Mouse (Mus musculus): ENCODE measurements around the gene Grhl1. TPM values are rescaled to one million over a fixed set of nuclear protein-coding genes. Genes with fewer than 3 reads are reported as not detected.

Gene Grhl1
- polyA plus RNA-seq, 1 experiment: 0.33 TPM

DNA sequence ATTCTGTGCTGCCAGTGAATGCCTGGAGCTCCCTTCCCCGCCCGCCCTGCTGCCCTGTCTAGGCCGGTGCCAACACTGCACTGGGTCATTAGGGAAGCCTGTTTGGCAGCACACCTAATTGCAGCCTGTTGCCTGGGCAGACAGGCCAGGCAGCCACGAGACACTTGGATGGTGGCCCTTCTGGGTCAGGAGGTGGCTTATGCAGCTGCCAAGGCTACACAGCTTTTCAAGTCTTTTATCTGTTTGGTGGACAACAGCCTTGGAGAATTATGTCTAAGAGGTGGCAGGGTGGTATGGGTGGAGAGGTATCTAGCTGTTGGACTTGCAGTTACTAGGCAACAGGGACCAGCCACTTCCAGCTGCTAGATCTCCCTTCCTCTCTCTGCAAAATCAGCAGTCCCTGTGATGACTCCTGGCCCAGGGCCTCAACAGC is 70.3 kb downstream of the Grhl1 start:
- H3K4me1 ChIP-seq (ENCODE audit: control insufficient read depth, insufficient read depth, insufficient read length, low read length): no peaks in the 10 kb centered on the region
- TF ChIP-seq CTCF (IDR thresholded peaks at IDR 0.05; ENCODE audit: extremely low read depth, insufficient read length, insufficient replicate concordance, low read depth, low read length) (no peak), POLR2A (IDR thresholded peaks at IDR 0.05; ENCODE audit: low read depth, low read length) (no peak)
- H3K36me3 ChIP-seq (ENCODE audit: control insufficient read depth, insufficient read depth, low read length): no peaks in the 10 kb centered on the region
- 31% methylated on average over 4 of the region's 4 CpGs for WGBS
- no peak overlapping the region for H3K4me3 ChIP-seq (ENCODE audit: low read depth, low read length)
- H3K27ac ChIP-seq (ENCODE audit: insufficient read depth, low read depth, low read length): no peak overlapping the region
- H3K27me3 ChIP-seq (ENCODE audit: control insufficient read depth, insufficient read depth, low read length): no peaks in the 10 kb centered on the region

DNA sequence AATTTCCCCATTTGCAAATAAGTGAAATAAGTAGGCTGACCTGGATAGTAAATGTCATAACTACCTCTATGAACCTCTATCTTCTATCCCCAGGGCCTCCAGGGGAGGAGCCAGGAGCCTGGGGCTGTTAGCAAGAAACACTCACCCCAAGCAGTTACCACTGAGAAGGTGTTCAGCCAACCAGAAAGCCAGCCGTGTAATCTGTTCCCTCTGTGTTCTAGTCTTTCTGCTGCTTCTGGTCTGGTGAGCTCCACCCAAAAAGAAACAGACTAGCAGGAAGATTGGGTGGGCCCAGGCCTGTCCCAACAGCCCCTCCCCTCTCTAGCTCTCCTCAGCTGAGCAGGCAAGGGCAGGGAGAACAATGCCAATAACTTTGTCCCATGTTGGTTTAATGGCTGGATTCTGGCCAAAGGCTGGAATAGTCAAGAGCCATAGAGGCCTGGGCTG is 72.1 kb downstream of the Grhl1 start:
- 46% methylated on average over 1 of the region's 1 CpGs for WGBS
- H3K4me1 ChIP-seq (ENCODE audit: control insufficient read depth, insufficient read depth, insufficient read length, low read length): no peaks in the 10 kb centered on the region
- H3K4me3 ChIP-seq (ENCODE audit: low read depth, low read length): no peak overlapping the region
- H3K36me3 ChIP-seq (ENCODE audit: control insufficient read depth, insufficient read depth, low read length): no peaks in the 10 kb centered on the region
- TF ChIP-seq CTCF (IDR thresholded peaks at IDR 0.05; ENCODE audit: extremely low read depth, insufficient read length, insufficient replicate concordance, low read depth, low read length) (no peak), POLR2A (IDR thresholded peaks at IDR 0.05; ENCODE audit: low read depth, low read length) (no peak)
- H3K27me3 ChIP-seq (ENCODE audit: control insufficient read depth, insufficient read depth, low read length): no peaks in the 10 kb centered on the region
- no peak overlapping the region for H3K27ac ChIP-seq (ENCODE audit: insufficient read depth, low read depth, low read length)

DNA sequence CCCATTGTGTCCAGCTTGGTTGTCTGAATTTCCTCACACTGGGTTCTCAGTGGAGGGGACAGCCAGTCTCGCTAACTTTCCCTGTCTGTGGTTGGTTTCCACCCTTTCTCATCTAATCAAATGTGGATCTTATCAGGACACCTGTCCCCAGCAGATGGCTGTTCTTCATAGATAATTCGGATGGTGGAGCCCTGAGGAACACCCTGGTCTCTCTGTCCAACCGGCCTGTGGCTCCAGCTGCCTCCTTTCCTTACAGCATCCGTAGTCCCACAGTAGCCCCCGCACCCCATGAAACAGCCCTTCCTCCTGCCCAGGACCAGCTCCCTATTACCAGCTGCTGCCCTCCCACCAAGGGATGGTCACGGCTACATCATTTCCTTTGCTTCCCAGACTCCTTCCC is 73.8 kb downstream of the Grhl1 start:
- TF ChIP-seq CTCF (IDR thresholded peaks at IDR 0.05; ENCODE audit: extremely low read depth, insufficient read length, insufficient replicate concordance, low read depth, low read length): no peak
- TF ChIP-seq POLR2A (IDR thresholded peaks at IDR 0.05; ENCODE audit: low read depth, low read length): no peak
- no peak overlapping the region for H3K27ac ChIP-seq (ENCODE audit: insufficient read depth, low read depth, low read length)
- no peaks in the 10 kb centered on the region for H3K36me3 ChIP-seq (ENCODE audit: control insufficient read depth, insufficient read depth, low read length)
- no peaks in the 10 kb centered on the region for H3K27me3 ChIP-seq (ENCODE audit: control insufficient read depth, insufficient read depth, low read length)
- H3K4me3 ChIP-seq (ENCODE audit: low read depth, low read length): no peak overlapping the region
- H3K4me1 ChIP-seq (ENCODE audit: control insufficient read depth, insufficient read depth, insufficient read length, low read length): peaks cover 5% of the 10 kb centered on the region; the same call in 1 of the 2 replicates
- 80% methylated on average over 6 of the region's 6 CpGs for WGBS

DNA sequence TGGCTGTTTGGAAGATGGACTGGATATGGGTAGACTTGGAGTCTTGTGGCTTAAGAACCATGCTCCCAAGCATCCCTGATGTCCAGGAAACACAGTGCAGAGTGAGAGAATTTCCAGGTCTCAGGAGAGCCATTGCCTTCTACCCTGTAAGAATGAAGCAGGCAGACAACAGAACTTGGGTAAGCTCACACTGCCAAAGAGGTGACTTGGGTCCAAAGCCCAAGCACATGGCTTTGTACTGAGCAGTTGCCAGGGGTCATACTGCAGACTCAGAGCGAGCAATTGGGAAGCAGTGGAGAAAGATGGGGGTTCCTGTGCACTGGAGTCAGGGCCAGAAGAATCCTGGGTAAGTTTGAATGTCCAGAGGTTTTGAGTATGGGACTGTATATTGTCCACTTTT is 76.0 kb downstream of the Grhl1 start:
- WGBS: 80% methylated on average over 1 of the region's 1 CpGs
- H3K4me1 ChIP-seq (ENCODE audit: control insufficient read depth, insufficient read depth, insufficient read length, low read length): peaks cover 9% of the 10 kb centered on the region; the same call in 1 of the 2 replicates
- no peak overlapping the region for H3K4me3 ChIP-seq (ENCODE audit: low read depth, low read length)
- H3K27me3 ChIP-seq (ENCODE audit: control insufficient read depth, insufficient read depth, low read length): no peaks in the 10 kb centered on the region
- TF ChIP-seq CTCF (IDR thresholded peaks at IDR 0.05; ENCODE audit: extremely low read depth, insufficient read length, insufficient replicate concordance, low read depth, low read length) (no peak), POLR2A (IDR thresholded peaks at IDR 0.05; ENCODE audit: low read depth, low read length) (no peak)
- no peak overlapping the region for H3K27ac ChIP-seq (ENCODE audit: insufficient read depth, low read depth, low read length)
- no peaks in the 10 kb centered on the region for H3K36me3 ChIP-seq (ENCODE audit: control insufficient read depth, insufficient read depth, low read length)

DNA sequence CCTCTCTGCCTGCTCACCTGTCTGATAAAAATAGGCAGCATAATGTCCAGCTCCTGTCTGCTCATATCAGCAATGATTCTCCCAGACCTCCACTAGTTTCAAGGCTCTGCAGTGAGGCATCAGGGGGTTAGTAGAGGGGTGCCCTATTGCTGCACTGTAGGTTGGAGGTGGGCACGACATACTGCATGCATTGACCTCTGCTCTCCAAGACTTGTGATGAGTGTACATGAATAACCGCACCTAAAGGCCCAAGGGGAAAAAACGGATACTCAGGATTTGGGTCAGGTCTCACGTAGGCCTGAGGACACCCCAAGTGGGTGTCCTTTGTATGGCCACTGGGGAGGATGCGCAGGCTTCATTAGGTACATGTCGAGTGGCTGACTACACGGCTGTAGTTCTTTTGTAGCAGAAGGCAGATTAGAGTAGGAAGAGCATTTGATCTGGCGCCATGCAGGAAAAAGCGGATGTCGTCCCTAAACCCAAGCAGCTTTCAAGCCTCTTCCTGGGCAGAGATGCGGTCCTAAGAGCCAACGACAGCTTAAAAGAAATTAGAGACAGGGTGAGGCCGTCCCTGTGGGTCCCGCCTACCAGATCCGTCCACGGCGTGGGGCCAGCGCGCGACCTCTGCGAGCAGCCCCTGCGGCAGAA is 78.5 kb downstream of the Grhl1 start:
- H3K27me3 ChIP-seq (ENCODE audit: control insufficient read depth, insufficient read depth, low read length): no peaks in the 10 kb centered on the region
- peak overlapping the region; percentile 69 for H3K4me3 ChIP-seq (ENCODE audit: low read depth, low read length)
- H3K27ac ChIP-seq (ENCODE audit: insufficient read depth, low read depth, low read length): peak overlapping the region; percentile 64
- WGBS: 7% methylated on average over 22 of the region's 22 CpGs
- peaks cover 9% of the 10 kb centered on the region; the same call in 1 of the 2 replicates for H3K4me1 ChIP-seq (ENCODE audit: control insufficient read depth, insufficient read depth, insufficient read length, low read length)
- TF ChIP-seq POLR2A (IDR thresholded peaks at IDR 0.05; ENCODE audit: low read depth, low read length) (no peak), CTCF (IDR thresholded peaks at IDR 0.05; ENCODE audit: extremely low read depth, insufficient read length, insufficient replicate concordance, low read depth, low read length) (no peak)
- H3K36me3 ChIP-seq (ENCODE audit: control insufficient read depth, insufficient read depth, low read length): peaks cover 1% of the 10 kb centered on the region

DNA sequence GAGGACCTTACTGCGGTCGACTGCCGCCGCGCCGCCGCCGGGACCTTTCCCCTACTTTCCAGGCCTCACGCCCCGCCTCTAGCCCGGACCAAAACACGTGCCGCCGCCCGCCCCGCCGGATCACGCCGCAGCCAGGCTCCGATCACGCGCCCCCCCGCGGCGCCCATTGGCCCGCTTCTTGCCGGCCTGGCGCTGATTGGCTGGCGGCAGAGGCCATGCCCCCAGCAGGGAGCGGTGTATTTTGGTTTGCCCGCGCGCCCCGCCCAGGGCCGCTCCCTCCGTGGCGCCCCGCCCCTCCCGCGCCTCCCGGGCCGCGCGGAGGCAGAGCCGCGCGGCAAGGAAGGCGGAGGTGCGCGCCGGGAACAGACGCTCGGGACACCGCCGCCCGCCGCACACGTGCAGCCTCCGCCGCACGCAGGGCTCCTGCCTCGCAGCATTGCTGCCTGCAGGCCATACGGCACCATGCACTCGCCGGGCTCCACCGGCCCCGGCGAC is 79.0 kb downstream of the Grhl1 start, which contains the start of gene Klf11:
Klf11 (plus strand) TSS at position 212 of the 495 bp plus-strand sequence.
- Histone ChIP-seq H3K36me3 (ENCODE audit: control insufficient read depth, insufficient read depth, low read length) (peaks cover 4% of the 10 kb centered on the region), H3K4me1 (ENCODE audit: control insufficient read depth, insufficient read depth, insufficient read length, low read length) (peaks cover 9% of the 10 kb centered on the region; the same call in 1 of the 2 replicates), H3K27me3 (ENCODE audit: control insufficient read depth, insufficient read depth, low read length) (no peaks in the 10 kb centered on the region), H3K27ac (ENCODE audit: insufficient read depth, low read depth, low read length) (peak within 1 kb of the TSS; percentile 91), H3K4me3 (ENCODE audit: low read depth, low read length) (peak within 1 kb of the TSS; percentile 95)
- TF ChIP-seq CTCF (IDR thresholded peaks at IDR 0.05; ENCODE audit: extremely low read depth, insufficient read length, insufficient replicate concordance, low read depth, low read length) (no peak), POLR2A (IDR thresholded peaks at IDR 0.05; ENCODE audit: low read depth, low read length) (no peak; the same call in none of the 2 replicates)
- 1% methylated on average over 68 of the region's 68 CpGs for WGBS

DNA sequence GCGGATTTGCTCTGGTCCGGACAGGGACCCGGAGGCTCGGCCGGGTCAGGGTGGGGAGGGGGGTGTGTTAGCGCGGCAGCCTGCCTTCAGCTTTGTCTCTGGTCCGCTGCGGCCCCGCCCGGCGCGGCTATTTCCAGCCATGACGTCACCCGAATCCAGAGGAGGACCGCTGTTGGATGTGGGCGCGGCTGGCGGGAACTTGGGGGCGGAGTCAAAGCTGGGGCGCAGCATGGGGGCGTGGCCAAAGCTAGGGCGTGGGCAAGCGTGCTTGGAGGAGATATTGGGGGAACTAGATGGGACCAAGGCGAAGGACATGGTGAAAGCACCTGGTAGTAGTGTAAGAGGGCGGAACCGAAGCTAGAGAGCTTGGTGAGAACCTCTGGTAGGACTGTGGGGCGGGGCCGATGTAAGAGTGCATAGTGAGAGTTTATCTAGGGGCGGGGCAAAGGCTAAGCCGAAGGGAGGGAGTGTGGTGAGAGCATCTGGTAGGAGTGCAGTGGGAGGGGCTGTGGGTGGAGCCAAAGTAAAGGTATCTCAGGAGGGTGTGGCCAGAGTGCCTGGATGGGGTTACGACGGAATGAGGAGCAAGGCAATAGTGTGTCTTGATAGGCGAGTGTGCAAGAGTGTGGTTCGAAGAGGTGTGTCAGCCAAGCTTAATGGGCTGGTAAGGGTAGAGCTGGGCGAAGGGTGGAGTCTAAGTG is 79.7 kb downstream of the Grhl1 start:
- 2% methylated on average over 36 of the region's 36 CpGs for WGBS
- TF ChIP-seq CTCF (IDR thresholded peaks at IDR 0.05; ENCODE audit: extremely low read depth, insufficient read length, insufficient replicate concordance, low read depth, low read length) (no peak), POLR2A (IDR thresholded peaks at IDR 0.05; ENCODE audit: low read depth, low read length) (no peak; the same call in none of the 2 replicates)
- H3K36me3 ChIP-seq (ENCODE audit: control insufficient read depth, insufficient read depth, low read length): peaks cover 6% of the 10 kb centered on the region
- no peaks in the 10 kb centered on the region for H3K27me3 ChIP-seq (ENCODE audit: control insufficient read depth, insufficient read depth, low read length)
- H3K4me1 ChIP-seq (ENCODE audit: control insufficient read depth, insufficient read depth, insufficient read length, low read length): peaks cover 9% of the 10 kb centered on the region; the same call in 1 of the 2 replicates
- peak overlapping the region; percentile 95 for H3K4me3 ChIP-seq (ENCODE audit: low read depth, low read length)
- peak overlapping the region; percentile 91 for H3K27ac ChIP-seq (ENCODE audit: insufficient read depth, low read depth, low read length)

All from small intestine, adult 2 months (tissue).